Mouse (Mus musculus): Measurements from ENCODE around the gene Tomm40. TPM values are rescaled to one million over a fixed set of nuclear protein-coding genes. Genes with fewer than 3 reads are reported as not detected.
A peak's percentile ranks its signal among the peaks of the same experiment; 100 is the strongest.
"Not testable (repeated sequence)": the region's sequence is repeated elsewhere in the genome, so short reads cannot be mapped to it uniquely, and the experiment has no call there.

Tomm40 gene
- polyA plus RNA-seq, 1 experiment from 2014 or later: 244 TPM

GRCm38 (mm10) chr7:19686927-19687583 lies 28.2 kb downstream of the Tomm40 start:
- H3K36me3 ChIP-seq; H3K4me3 ChIP-seq; H3K9me3 ChIP-seq (replicated peaks); H3K4me1 ChIP-seq; H3K27me3 ChIP-seq (ENCODE audit: low read depth, poor library complexity, severe bottlenecking); DNase-seq (ENCODE audit: low spot score): not testable (repeated sequence)
- WGBS: 70% methylated on average over 8 of the region's 8 CpGs
- H3K27ac ChIP-seq: peak overlapping the region; percentile 53; the same call in 1 of the 2 replicates

- no peaks in the 10 kb centered on the region for H3K9me3 ChIP-seq (replicated peaks)
- no peaks in the 10 kb centered on the region for H3K27me3 ChIP-seq (ENCODE audit: low read depth, poor library complexity, severe bottlenecking)
- DNase-seq (ENCODE audit: low spot score): no peak
- no peaks in the 10 kb centered on the region for H3K36me3 ChIP-seq
- peaks cover 5% of the 10 kb centered on the region; the same call in 1 of the 2 replicates for H3K4me1 ChIP-seq
- WGBS: 88% methylated on average over 6 of the region's 6 CpGs
- no peak overlapping the region for H3K4me3 ChIP-seq
- H3K27ac ChIP-seq: peak overlapping the region; percentile 53; the same call in 1 of the 2 replicates
Observed at GRCm38 (mm10) chr7:19686521-19686920, 28.7 kb downstream of the Tomm40 start.

- H3K9me3 ChIP-seq (replicated peaks): no peaks in the 10 kb centered on the region
- WGBS: 64% methylated on average over 4 of the region's 4 CpGs
- H3K4me3 ChIP-seq: no peak overlapping the region
- no peak for DNase-seq (ENCODE audit: low spot score)
- H3K27me3 ChIP-seq (ENCODE audit: low read depth, poor library complexity, severe bottlenecking): no peaks in the 10 kb centered on the region
- no peak overlapping the region for H3K27ac ChIP-seq
- peaks cover 5% of the 10 kb centered on the region; the same call in 1 of the 2 replicates for H3K4me1 ChIP-seq
- no peaks in the 10 kb centered on the region for H3K36me3 ChIP-seq
Observed at GRCm38 (mm10) chr7:19685374-19685773, 29.9 kb downstream of the Tomm40 start.

- Histone ChIP-seq H3K27me3 (ENCODE audit: low read depth, poor library complexity, severe bottlenecking) (no peaks in the 10 kb centered on the region), H3K4me1 (peaks cover 5% of the 10 kb centered on the region; the same call in 1 of the 2 replicates), H3K27ac (no peak overlapping the region), H3K4me3 (no peak overlapping the region), H3K9me3 (replicated peaks) (no peaks in the 10 kb centered on the region), H3K36me3 (no peaks in the 10 kb centered on the region)
- DNase-seq (ENCODE audit: low spot score): no peak
- WGBS: 88% methylated on average over 6 of the region's 6 CpGs
Observed at GRCm38 (mm10) chr7:19683771-19684201, 31.5 kb downstream of the Tomm40 start.

GRCm38 (mm10) chr7:19682979-19683378 lies 32.3 kb downstream of the Tomm40 start:
- Histone ChIP-seq H3K4me1 (peaks cover 5% of the 10 kb centered on the region; the same call in 1 of the 2 replicates), H3K9me3 (replicated peaks) (no peaks in the 10 kb centered on the region), H3K27ac (no peak overlapping the region), H3K36me3 (no peaks in the 10 kb centered on the region), H3K4me3 (no peak overlapping the region), H3K27me3 (ENCODE audit: low read depth, poor library complexity, severe bottlenecking) (no peaks in the 10 kb centered on the region)
- WGBS: 77% methylated on average over 3 of the region's 3 CpGs
- no peak for DNase-seq (ENCODE audit: low spot score)

- WGBS: 54% methylated on average over 8 of the region's 8 CpGs
- Histone ChIP-seq H3K27ac (no peak within 1 kb of the TSS), H3K27me3 (ENCODE audit: low read depth, poor library complexity, severe bottlenecking) (no peaks in the 10 kb centered on the region), H3K4me1 (no peaks in the 10 kb centered on the region), H3K4me3 (no peak within 1 kb of the TSS), H3K9me3 (replicated peaks) (no peaks in the 10 kb centered on the region), H3K36me3 (no peaks in the 10 kb centered on the region)
- no peak for DNase-seq (ENCODE audit: low spot score)
Observed at GRCm38 (mm10) chr7:19681202-19681694, 34.0 kb downstream of the Tomm40 start, which contains the start of the genes Gm44805 and Apoc4. Gene Gm44805 (minus strand): TSS chr7:19681423. Gene Apoc4 (minus strand): TSS chr7:19681479.

GRCm38 (mm10) chr7:19680702-19681101 lies 34.5 kb downstream of the Tomm40 start:
- DNase-seq (ENCODE audit: low spot score): no peak
- no peak overlapping the region for H3K27ac ChIP-seq
- no peak overlapping the region for H3K4me3 ChIP-seq
- 92% methylated on average over 2 of the region's 2 CpGs for WGBS
- no peaks in the 10 kb centered on the region for H3K27me3 ChIP-seq (ENCODE audit: low read depth, poor library complexity, severe bottlenecking)
- no peaks in the 10 kb centered on the region for H3K36me3 ChIP-seq
- H3K4me1 ChIP-seq: no peaks in the 10 kb centered on the region
- no peaks in the 10 kb centered on the region for H3K9me3 ChIP-seq (replicated peaks)

GRCm38 (mm10) chr7:19678901-19679300 lies 36.3 kb downstream of the Tomm40 start:
- Histone ChIP-seq H3K27me3 (ENCODE audit: low read depth, poor library complexity, severe bottlenecking) (no peaks in the 10 kb centered on the region), H3K4me3 (no peak overlapping the region), H3K4me1 (no peaks in the 10 kb centered on the region), H3K27ac (no peak overlapping the region), H3K36me3 (no peaks in the 10 kb centered on the region), H3K9me3 (replicated peaks) (no peaks in the 10 kb centered on the region)
- no peak for DNase-seq (ENCODE audit: low spot score)
- WGBS: 89% methylated on average over 3 of the region's 3 CpGs

GRCm38 (mm10) chr7:19677872-19678271 lies 37.4 kb downstream of the Tomm40 start, which contains the start of gene Apoc2:
Gene Apoc2 (minus strand): TSS chr7:19677941.
- 81% methylated on average over 8 of the region's 8 CpGs for WGBS
- no peaks in the 10 kb centered on the region for H3K9me3 ChIP-seq (replicated peaks)
- no peaks in the 10 kb centered on the region for H3K27me3 ChIP-seq (ENCODE audit: low read depth, poor library complexity, severe bottlenecking)
- no peaks in the 10 kb centered on the region for H3K36me3 ChIP-seq
- H3K4me1 ChIP-seq: no peaks in the 10 kb centered on the region
- no peak for DNase-seq (ENCODE audit: low spot score)
- H3K4me3 ChIP-seq: no peak within 1 kb of the TSS
- H3K27ac ChIP-seq: no peak within 1 kb of the TSS

- 76% methylated on average over 1 of the region's 1 CpGs for WGBS
- DNase-seq (ENCODE audit: low spot score): no peak
- no peaks in the 10 kb centered on the region for H3K36me3 ChIP-seq
- no peak overlapping the region for H3K4me3 ChIP-seq
- no peak overlapping the region for H3K27ac ChIP-seq
- H3K27me3 ChIP-seq (ENCODE audit: low read depth, poor library complexity, severe bottlenecking): no peaks in the 10 kb centered on the region
- no peaks in the 10 kb centered on the region for H3K9me3 ChIP-seq (replicated peaks)
- no peaks in the 10 kb centered on the region for H3K4me1 ChIP-seq
Observed at GRCm38 (mm10) chr7:19676662-19677061, 38.6 kb downstream of the Tomm40 start.

GRCm38 (mm10) chr7:19675824-19676223 lies 39.4 kb downstream of the Tomm40 start:
- Histone ChIP-seq H3K36me3 (no peaks in the 10 kb centered on the region), H3K4me3 (no peak overlapping the region), H3K9me3 (replicated peaks) (no peaks in the 10 kb centered on the region), H3K27me3 (ENCODE audit: low read depth, poor library complexity, severe bottlenecking) (no peaks in the 10 kb centered on the region), H3K27ac (no peak overlapping the region), H3K4me1 (no peaks in the 10 kb centered on the region)
- no peak for DNase-seq (ENCODE audit: low spot score)
- 89% methylated on average over 10 of the region's 10 CpGs for WGBS

GRCm38 (mm10) chr7:19673083-19673699 lies 42.0 kb downstream of the Tomm40 start:
- Histone ChIP-seq H3K4me3 (no peak overlapping the region), H3K27ac (no peak overlapping the region), H3K9me3 (replicated peaks) (no peaks in the 10 kb centered on the region), H3K36me3 (no peaks in the 10 kb centered on the region), H3K27me3 (ENCODE audit: low read depth, poor library complexity, severe bottlenecking) (no peaks in the 10 kb centered on the region), H3K4me1 (peaks cover 9% of the 10 kb centered on the region)
- no peak for DNase-seq (ENCODE audit: low spot score)
- 71% methylated on average over 14 of the region's 14 CpGs for whole genome bisulfite sequencing

GRCm38 (mm10) chr7:19671511-19671910 lies 43.7 kb downstream of the Tomm40 start:
- Histone ChIP-seq H3K9me3 (replicated peaks) (no peaks in the 10 kb centered on the region), H3K27me3 (ENCODE audit: low read depth, poor library complexity, severe bottlenecking) (no peaks in the 10 kb centered on the region), H3K27ac (no peak overlapping the region), H3K4me1 (peaks cover 9% of the 10 kb centered on the region), H3K4me3 (no peak overlapping the region), H3K36me3 (no peaks in the 10 kb centered on the region)
- DNase-seq (ENCODE audit: low spot score): no peak
- 72% methylated on average over 10 of the region's 10 CpGs for WGBS

All from limb, embryonic 10.5 days (tissue).